Mouse (Mus musculus): ENCODE data around the gene Tmcc1. TPM values are rescaled to one million over a fixed set of nuclear protein-coding genes. Genes with fewer than 3 reads are reported as not detected.

The Tmcc1 gene
- polyA plus RNA-seq, 1 experiment = not detected

- H3K4me3 ChIP-seq (ENCODE audit: insufficient read depth, low read depth, low read length) = no peak overlapping the region
- peaks cover 5% of the 10 kb centered on the region; the same call in 1 of the 2 replicates for H3K4me1 ChIP-seq (ENCODE audit: control insufficient read depth, insufficient read depth, low read length)
- TF ChIP-seq CTCF (IDR thresholded peaks at IDR 0.05; ENCODE audit: insufficient read depth, low read depth, low read length) (no peak), POLR2A (IDR thresholded peaks at IDR 0.05; ENCODE audit: insufficient read depth, low read depth, low read length) (no peak)
- WGBS = 78% methylated on average over 17 of the region's 17 CpGs
- H3K27ac ChIP-seq (ENCODE audit: insufficient read depth, low read depth, low read length) = no peak overlapping the region
Observed at GRCm38 (mm10) chr6:116005275-116005958, 187.9 kb downstream of the Tmcc1 start.

DNA sequence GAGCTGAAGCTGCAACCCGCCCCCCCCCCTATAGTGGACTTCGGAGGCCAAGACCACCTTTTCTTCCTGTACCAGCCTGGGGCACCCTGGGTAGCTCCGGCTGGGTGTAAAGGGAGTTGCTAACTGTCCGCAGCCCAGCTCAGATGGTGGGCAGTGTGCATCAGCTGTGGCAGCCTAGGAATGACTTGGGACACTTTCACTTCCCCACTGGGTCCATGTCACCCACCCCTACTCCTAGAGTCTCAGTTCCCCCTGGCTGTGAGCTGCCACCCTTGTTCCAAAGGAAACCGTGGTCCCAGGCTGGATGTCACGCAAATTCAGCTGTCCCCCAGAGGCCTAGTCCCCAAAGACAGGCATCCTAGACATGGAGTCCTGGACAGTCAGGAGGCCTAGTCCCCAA, 188.6 kb downstream of the Tmcc1 start:
- no peak for TF ChIP-seq CTCF (IDR thresholded peaks at IDR 0.05; ENCODE audit: insufficient read depth, low read depth, low read length)
- TF ChIP-seq POLR2A (IDR thresholded peaks at IDR 0.05; ENCODE audit: insufficient read depth, low read depth, low read length) = no peak
- Histone ChIP-seq H3K4me1 (ENCODE audit: control insufficient read depth, insufficient read depth, low read length) (peaks cover 5% of the 10 kb centered on the region; the same call in 1 of the 2 replicates), H3K27ac (ENCODE audit: insufficient read depth, low read depth, low read length) (no peak overlapping the region), H3K4me3 (ENCODE audit: insufficient read depth, low read depth, low read length) (no peak overlapping the region)
- WGBS = 95% methylated on average over 6 of the region's 6 CpGs

GRCm38 (mm10) chr6:116004069-116004468, 189.2 kb downstream of the Tmcc1 start:
- peaks cover 5% of the 10 kb centered on the region; the same call in 1 of the 2 replicates for H3K4me1 ChIP-seq (ENCODE audit: control insufficient read depth, insufficient read depth, low read length)
- 82% methylated on average over 7 of the region's 7 CpGs for WGBS

GRCm38 (mm10) chr6:116003516-116003915, 189.8 kb downstream of the Tmcc1 start:
- H3K4me3 ChIP-seq (ENCODE audit: insufficient read depth, low read depth, low read length) = no peak overlapping the region
- TF ChIP-seq POLR2A (IDR thresholded peaks at IDR 0.05; ENCODE audit: insufficient read depth, low read depth, low read length) = no peak
- TF ChIP-seq CTCF (IDR thresholded peaks at IDR 0.05; ENCODE audit: insufficient read depth, low read depth, low read length) = no peak
- H3K27ac ChIP-seq (ENCODE audit: insufficient read depth, low read depth, low read length) = no peak overlapping the region
- H3K4me1 ChIP-seq (ENCODE audit: control insufficient read depth, insufficient read depth, low read length) = peaks cover 5% of the 10 kb centered on the region; the same call in 1 of the 2 replicates
- 87% methylated on average over 5 of the region's 5 CpGs for WGBS

More at GRCm38 (mm10) chr6:116004069-116004468, 189.2 kb downstream of the Tmcc1 start:
- no peak overlapping the region for H3K27ac ChIP-seq (ENCODE audit: insufficient read depth, low read depth, low read length)
- H3K4me3 ChIP-seq (ENCODE audit: insufficient read depth, low read depth, low read length) = no peak overlapping the region
- TF ChIP-seq CTCF (IDR thresholded peaks at IDR 0.05; ENCODE audit: insufficient read depth, low read depth, low read length) (no peak), POLR2A (IDR thresholded peaks at IDR 0.05; ENCODE audit: insufficient read depth, low read depth, low read length) (no peak)

GRCm38 (mm10) chr6:116002311-116003104, 190.8 kb downstream of the Tmcc1 start:
- H3K4me1 ChIP-seq (ENCODE audit: control insufficient read depth, insufficient read depth, low read length) = peaks cover 7% of the 10 kb centered on the region; the same call in 1 of the 2 replicates
- TF ChIP-seq CTCF (IDR thresholded peaks at IDR 0.05; ENCODE audit: insufficient read depth, low read depth, low read length) = no peak
- no peak for TF ChIP-seq POLR2A (IDR thresholded peaks at IDR 0.05; ENCODE audit: insufficient read depth, low read depth, low read length)

GRCm38 (mm10) chr6:116000851-116001250, 192.4 kb downstream of the Tmcc1 start:
- peaks cover 10% of the 10 kb centered on the region for H3K4me1 ChIP-seq (ENCODE audit: control insufficient read depth, insufficient read depth, low read length)
- H3K4me3 ChIP-seq (ENCODE audit: insufficient read depth, low read depth, low read length) = no peak overlapping the region
- TF ChIP-seq CTCF (IDR thresholded peaks at IDR 0.05; ENCODE audit: insufficient read depth, low read depth, low read length) (no peak), POLR2A (IDR thresholded peaks at IDR 0.05; ENCODE audit: insufficient read depth, low read depth, low read length) (no peak)
- H3K27ac ChIP-seq (ENCODE audit: insufficient read depth, low read depth, low read length) = no peak overlapping the region
- WGBS = 92% methylated on average over 5 of the region's 5 CpGs

More at GRCm38 (mm10) chr6:116002311-116003104, 190.8 kb downstream of the Tmcc1 start:
- WGBS = 82% methylated on average over 12 of the region's 12 CpGs
- H3K27ac ChIP-seq (ENCODE audit: insufficient read depth, low read depth, low read length) = no peak overlapping the region
- no peak overlapping the region for H3K4me3 ChIP-seq (ENCODE audit: insufficient read depth, low read depth, low read length)

- no peak overlapping the region for H3K27ac ChIP-seq (ENCODE audit: insufficient read depth, low read depth, low read length)
- peaks cover 17% of the 10 kb centered on the region for H3K4me1 ChIP-seq (ENCODE audit: control insufficient read depth, insufficient read depth, low read length)
- TF ChIP-seq CTCF (IDR thresholded peaks at IDR 0.05; ENCODE audit: insufficient read depth, low read depth, low read length) (no peak), POLR2A (IDR thresholded peaks at IDR 0.05; ENCODE audit: insufficient read depth, low read depth, low read length) (no peak)
- 95% methylated on average over 2 of the region's 2 CpGs for WGBS
- no peak overlapping the region for H3K4me3 ChIP-seq (ENCODE audit: insufficient read depth, low read depth, low read length)
Observed at GRCm38 (mm10) chr6:115999227-115999626, 194.1 kb downstream of the Tmcc1 start.

GRCm38 (mm10) chr6:115998758-115999157, 194.5 kb downstream of the Tmcc1 start:
- 87% methylated on average over 7 of the region's 7 CpGs for WGBS
- TF ChIP-seq POLR2A (IDR thresholded peaks at IDR 0.05; ENCODE audit: insufficient read depth, low read depth, low read length) (no peak), CTCF (IDR thresholded peaks at IDR 0.05; ENCODE audit: insufficient read depth, low read depth, low read length) (no peak)
- H3K4me1 ChIP-seq (ENCODE audit: control insufficient read depth, insufficient read depth, low read length) = peaks cover 22% of the 10 kb centered on the region

More at GRCm38 (mm10) chr6:115998758-115999157, 194.5 kb downstream of the Tmcc1 start:
- Histone ChIP-seq H3K27ac (ENCODE audit: insufficient read depth, low read depth, low read length) (no peak overlapping the region), H3K4me3 (ENCODE audit: insufficient read depth, low read depth, low read length) (no peak overlapping the region)
